ENCODE assay signal across 18 mouse cellular contexts in the genomic region with DNA sequence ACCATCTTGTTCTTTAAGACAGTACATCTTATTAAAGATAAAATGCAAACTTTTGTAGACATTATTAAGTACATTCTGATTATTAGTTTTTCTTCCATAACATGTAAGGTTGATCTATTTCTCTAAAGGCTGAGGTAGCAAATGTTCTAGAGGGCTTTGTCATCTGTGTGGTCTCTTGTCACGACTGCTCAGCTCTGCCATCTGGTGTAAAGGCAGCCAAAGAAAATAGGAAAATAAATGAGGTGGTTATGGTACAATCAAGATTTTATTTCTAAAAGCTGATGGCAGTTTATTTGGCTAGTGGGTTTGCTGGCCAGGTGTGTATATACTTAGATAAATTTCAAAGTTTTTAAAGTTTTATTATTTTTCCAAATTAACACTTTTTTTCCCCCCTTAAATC. TPM values are rescaled to one million over a fixed set of nuclear protein-coding genes. Genes with fewer than 3 reads are reported as not detected.
DNase-seq lines count a peak whose midpoint lies in the region; ATAC-seq and TF ChIP-seq lines count a peak whose summit lies in the region.
"Had no signal": no experiment of that assay in that cellular context is flagged by ENCODE, and none has a peak within 500 bp of the region (broad histone marks: within the 10 kb centered on the region; RNA-seq: fewer than 3 reads in every experiment).

No protein-coding gene starts in this region.

- H3K36me3 ChIP-seq in intestine, postnatal 0 days (ENCODE audit: control insufficient read depth, insufficient read depth), result peaks cover 42% of the 10 kb centered on the region
- peaks cover 23% of the 10 kb centered on the region for H3K36me3 ChIP-seq in intestine, embryonic 16.5 days (ENCODE audit: control insufficient read depth, insufficient read depth, low read length)
- peaks cover 28% of the 10 kb centered on the region; the same call in 1 of the 2 replicates for H3K36me3 ChIP-seq in lung, postnatal 0 days (ENCODE audit: insufficient read depth, low read length)

- 27% methylated on average over 1 of the region's 1 CpGs for WGBS in cerebellum, adult 2 months
- WGBS in intestine, postnatal 0 days, result 56% methylated on average over 1 of the region's 1 CpGs
- 52% methylated on average over 1 of the region's 1 CpGs for WGBS in intestine, embryonic 16.5 days
- 33% methylated on average over 1 of the region's 1 CpGs for WGBS in lung, postnatal 0 days

- H3K4me1 ChIP-seq in cerebellum, adult 2 months (ENCODE audit: control insufficient read depth, insufficient read depth, low read length), result no peaks in the 10 kb centered on the region; the same call in 1 of the 2 replicates
- H3K4me1 ChIP-seq in intestine, postnatal 0 days (replicated peaks; ENCODE audit: control insufficient read depth, insufficient read depth, low read length), result no peaks in the 10 kb centered on the region
- H3K4me1 ChIP-seq in intestine, embryonic 16.5 days (ENCODE audit: control insufficient read depth, insufficient read depth, low read length), result 0 out of 2 replicates have a peak, but pooled peaks cover 3% of the 10 kb centered on the region
- H3K4me1 ChIP-seq in lung, postnatal 0 days (ENCODE audit: insufficient read depth, low read depth, low read length), result no peaks in the 10 kb centered on the region
- H3K4me1 ChIP-seq: limb, embryonic 13.5 days had no signal

- H3K27me3 ChIP-seq in cerebellum, adult 2 months (ENCODE audit: control insufficient read depth, insufficient read depth, low read length), result no peaks in the 10 kb centered on the region
- no peaks in the 10 kb centered on the region for H3K27me3 ChIP-seq in intestine, postnatal 0 days (replicated peaks; ENCODE audit: control insufficient read depth, insufficient read depth, low read length)
- H3K27me3 ChIP-seq in intestine, embryonic 16.5 days (replicated peaks; ENCODE audit: control insufficient read depth, insufficient read depth, low read length), result no peaks in the 10 kb centered on the region
- H3K27me3 ChIP-seq in lung, postnatal 0 days (replicated peaks; ENCODE audit: insufficient read depth, low read length), result no peaks in the 10 kb centered on the region
- H3K27me3 ChIP-seq: limb, embryonic 13.5 days had no signal

- ATAC-seq in cerebellum, adult (ENCODE audit: insufficient number of reproducible peaks, low FRiP score, low TSS enrichment), result no peak
- ATAC-seq in intestine, postnatal 0 days, result no peak
- no peak for ATAC-seq in intestine, embryonic 16.5 days
- ATAC-seq in lung, postnatal 0 days, result no peak
- ATAC-seq: midbrain, embryonic 16.5 days had no signal

- no peak overlapping the region for H3K27ac ChIP-seq in cerebellum, adult 2 months (ENCODE audit: insufficient read depth, low read length)
- H3K27ac ChIP-seq in intestine, postnatal 0 days (ENCODE audit: low read depth, low read length), result no peak overlapping the region
- H3K27ac ChIP-seq in intestine, embryonic 16.5 days (ENCODE audit: low read length), result no peak overlapping the region
- H3K27ac ChIP-seq in lung, postnatal 0 days (ENCODE audit: low read length), result no peak overlapping the region
- H3K27ac ChIP-seq: limb, embryonic 13.5 days; liver, embryonic 14.5 days had no signal

- no peaks in the 10 kb centered on the region for H3K9me3 ChIP-seq in intestine, postnatal 0 days (ENCODE audit: control insufficient read depth)
- H3K9me3 ChIP-seq in intestine, embryonic 16.5 days (ENCODE audit: control insufficient read depth, low read length), result no peaks in the 10 kb centered on the region
- H3K9me3 ChIP-seq in lung, postnatal 0 days (ENCODE audit: low read length), result no peaks in the 10 kb centered on the region
- H3K9me3 ChIP-seq: limb, embryonic 13.5 days had no signal

- H3K9ac ChIP-seq in intestine, postnatal 0 days (ENCODE audit: low read depth, low read length), result no peak overlapping the region
- H3K9ac ChIP-seq in intestine, embryonic 16.5 days (ENCODE audit: low read depth, low read length), result no peak overlapping the region
- H3K9ac ChIP-seq in lung, postnatal 0 days (replicated peaks; ENCODE audit: low read depth), result no peak overlapping the region
- H3K9ac ChIP-seq: limb, embryonic 13.5 days; liver, embryonic 14.5 days had no signal

- H3K4me2 ChIP-seq in intestine, postnatal 0 days (replicated peaks; ENCODE audit: low read depth), result no peak overlapping the region
- no peak overlapping the region for H3K4me2 ChIP-seq in intestine, embryonic 16.5 days (ENCODE audit: low read depth, low read length)
- no peak overlapping the region for H3K4me2 ChIP-seq in lung, postnatal 0 days (replicated peaks; ENCODE audit: low read depth, low read length)
- H3K4me2 ChIP-seq: limb, embryonic 13.5 days had no signal

- H3K4me3 ChIP-seq in cerebellum, adult 2 months (replicated peaks; ENCODE audit: insufficient read depth, low read depth, low read length), result no peak overlapping the region
- no peak overlapping the region for H3K4me3 ChIP-seq in intestine, postnatal 0 days (ENCODE audit: low read depth, low read length)
- no peak overlapping the region for H3K4me3 ChIP-seq in intestine, embryonic 16.5 days (ENCODE audit: low read length)
- no peak overlapping the region for H3K4me3 ChIP-seq in lung, postnatal 0 days (ENCODE audit: low read depth, low read length)
- H3K4me3 ChIP-seq: limb, embryonic 13.5 days had no signal

- no peak for DNase-seq in cerebellum, adult 2 months
- DNase-seq in lung, postnatal 0 days (ENCODE audit: low spot score), result no peak
- no peak for DNase-seq in lung, postnatal 10 days
- DNase-seq in embryo, embryonic 9.5 days (ENCODE audit: extremely low spot score), result no peak
- DNase-seq: adrenal gland, adult 2 months; cerebellum, postnatal 14 days; heart, adult 11 months; kidney, adult 8-10 months; kidney, postnatal 36 days; lung, postnatal 14 days; thymus, postnatal 14 days had no signal

- TF ChIP-seq EP300 in lung, postnatal 0 days (IDR thresholded peaks at IDR 0.05), result no peak

- no peak for TF ChIP-seq POLR2A in cerebellum, adult 2 months (IDR thresholded peaks at IDR 0.05; ENCODE audit: borderline replicate concordance, insufficient read depth, low read length)

- 0 out of 2 replicates have a peak, but pooled peaks have one; percentile 10 for TF ChIP-seq CTCF in cerebellum, adult 2 months (IDR thresholded peaks at IDR 0.05; ENCODE audit: borderline replicate concordance, insufficient read depth, low read depth, low read length)
- peak; percentile 41 for TF ChIP-seq CTCF in intestine, postnatal 0 days (IDR thresholded peaks at IDR 0.05; ENCODE audit: low read depth)
- peak; percentile 46 for TF ChIP-seq CTCF in lung, postnatal 0 days (IDR thresholded peaks at IDR 0.05)

RNA-seq across cellular contexts. Expression of a gene that starts 30.0 kb away (rescaled TPM):
- polyA plus RNA-seq in cerebellum, adult 2 months (2012; rRNA removed), result 17.7 and 18.8 TPM in 2 replicates
- polyA plus RNA-seq in intestine, postnatal 0 days (2015; fragmentation: Nextera tagmentation; extraction: Ambion mirVana), result 8.7 TPM in 2 replicates
- polyA plus RNA-seq in intestine, embryonic 16.5 days (2015; fragmentation: Nextera tagmentation; extraction: Ambion mirVana), result 66.0 and 69.4 TPM in 2 replicates
- polyA plus RNA-seq in lung, postnatal 0 days (2015; fragmentation: Nextera tagmentation; extraction: Ambion mirVana), result 40.6 and 40.7 TPM in 2 replicates

RNA-seq across cellular contexts. Expression of a gene that starts 42.4 kb away (rescaled TPM):
- polyA plus RNA-seq in cerebellum, adult 2 months (2012; rRNA removed), result 12.1 and 15.9 TPM in 2 replicates
- 3.4 and 10.3 TPM in 2 replicates for polyA plus RNA-seq in intestine, postnatal 0 days (2015; fragmentation: Nextera tagmentation; extraction: Ambion mirVana)
- polyA plus RNA-seq in intestine, embryonic 16.5 days (2015; fragmentation: Nextera tagmentation; extraction: Ambion mirVana), result not detected in 2 replicates
- polyA plus RNA-seq in lung, postnatal 0 days (2015; fragmentation: Nextera tagmentation; extraction: Ambion mirVana), result 4.4 and 12.7 TPM in 2 replicates
- polyA plus RNA-seq: embryonic facial prominence, embryonic 14.5 days had no signal

RNA-seq across cellular contexts. Expression of a gene that starts 50.4 kb away (rescaled TPM):
- not detected in 2 replicates for polyA plus RNA-seq in cerebellum, adult 2 months (2012; rRNA removed)
- polyA plus RNA-seq in intestine, postnatal 0 days (2015; fragmentation: Nextera tagmentation; extraction: Ambion mirVana), result 105 and 108 TPM in 2 replicates
- polyA plus RNA-seq in intestine, embryonic 16.5 days (2015; fragmentation: Nextera tagmentation; extraction: Ambion mirVana), result 62.2 and 69.1 TPM in 2 replicates
- 0.12 and 0.43 TPM in 2 replicates for polyA plus RNA-seq in lung, postnatal 0 days (2015; fragmentation: Nextera tagmentation; extraction: Ambion mirVana)
- polyA plus RNA-seq: adrenal gland, adult 2 months; embryonic facial prominence, embryonic 14.5 days; limb, embryonic 13.5 days; midbrain, embryonic 16.5 days had no signal

Comparison
In these comparisons a context has a peak if more than half of its experiments do, and no peak if none do; other contexts are left out.
1. RNA of a gene that starts 50.4 kb away (polyA plus RNA-seq): 105 to 108 TPM in intestine, postnatal 0 days and 62.2 to 69.1 TPM in intestine, embryonic 16.5 days; 0.12 to 0.43 TPM in lung, postnatal 0 days and not detected in cerebellum, adult 2 months; every median in the first group is over 10 times any median in the second.
2. Peak in every context shown above with its lines, with median percentiles within 50 percentile points of each other: CTCF ChIP-seq.